Mouse (Mus musculus): Measurements from ENCODE around the gene Atp6v1g3. TPM values are rescaled to one million over a fixed set of nuclear protein-coding genes. Genes with fewer than 3 reads are reported as not detected.

Atp6v1g3 gene
- polyA plus RNA-seq, 1 experiment from 2014 or later: not detected

DNA sequence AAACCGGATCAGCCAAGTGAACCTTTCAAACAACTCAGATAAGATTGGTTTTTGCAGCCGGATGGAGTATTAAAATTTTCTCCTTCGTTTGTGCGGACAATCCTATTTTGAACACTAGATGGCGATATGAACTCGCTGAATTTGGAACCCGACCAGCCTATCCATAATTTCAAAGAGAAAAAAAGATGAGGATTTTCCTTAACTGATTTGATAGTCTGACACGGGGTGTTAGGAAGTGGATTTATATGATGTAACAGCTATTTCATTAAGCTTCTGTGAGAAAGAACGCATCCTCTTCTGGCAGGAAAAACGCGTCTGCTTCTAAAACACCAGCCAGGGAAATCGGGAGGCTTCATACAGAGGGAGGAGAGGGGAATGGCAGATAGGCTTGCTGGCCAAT lies 54.8 kb downstream of the Atp6v1g3 start:
- Histone ChIP-seq H3K36me3 (replicated peaks) (no peaks in the 10 kb centered on the region), H3K27me3 (replicated peaks; ENCODE audit: low read depth, poor library complexity, severe bottlenecking) (no peaks in the 10 kb centered on the region), H3K4me3 (no peak overlapping the region), H3K27ac (replicated peaks) (no peak overlapping the region), H3K4me1 (peaks cover 6% of the 10 kb centered on the region), H3K9me3 (no peaks in the 10 kb centered on the region)
- WGBS: 22% methylated on average over 12 of the region's 12 CpGs
- no peak for DNase-seq (ENCODE audit: low spot score)

GRCm38 (mm10) chr1:138330556-138330955 lies 57.0 kb downstream of the Atp6v1g3 start:
- 88% methylated on average over 2 of the region's 2 CpGs for WGBS
- Histone ChIP-seq H3K9me3 (no peaks in the 10 kb centered on the region), H3K4me1 (peaks cover 6% of the 10 kb centered on the region), H3K4me3 (no peak overlapping the region), H3K27ac (replicated peaks) (no peak overlapping the region), H3K27me3 (replicated peaks; ENCODE audit: low read depth, poor library complexity, severe bottlenecking) (no peaks in the 10 kb centered on the region), H3K36me3 (replicated peaks) (no peaks in the 10 kb centered on the region)
- DNase-seq (ENCODE audit: low spot score): no peak

DNA sequence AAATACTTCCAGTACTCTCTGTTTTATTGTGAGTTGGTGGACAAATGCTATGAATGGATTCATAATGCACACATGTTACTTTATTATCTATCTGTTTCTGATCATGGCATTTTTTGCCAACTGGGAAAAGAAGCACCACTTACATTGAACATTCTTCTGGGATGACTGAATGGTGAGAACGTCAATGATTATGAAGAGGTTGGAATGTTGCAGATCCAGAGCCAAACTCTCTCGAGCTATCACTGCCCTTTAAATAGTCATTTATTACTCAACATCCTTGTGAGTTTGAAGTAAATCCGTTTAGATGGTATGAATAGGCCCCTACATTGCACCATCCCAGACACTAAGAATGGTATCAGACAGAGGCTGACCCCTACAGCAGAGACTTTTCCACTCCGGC lies 58.1 kb downstream of the Atp6v1g3 start:
- H3K4me3 ChIP-seq: no peak overlapping the region
- H3K27ac ChIP-seq (replicated peaks): no peak overlapping the region
- 75% methylated on average over 4 of the region's 4 CpGs for WGBS
- H3K9me3 ChIP-seq: no peaks in the 10 kb centered on the region
- no peaks in the 10 kb centered on the region for H3K36me3 ChIP-seq (replicated peaks)
- no peak for DNase-seq (ENCODE audit: low spot score)
- H3K27me3 ChIP-seq (replicated peaks; ENCODE audit: low read depth, poor library complexity, severe bottlenecking): no peaks in the 10 kb centered on the region
- H3K4me1 ChIP-seq: no peaks in the 10 kb centered on the region

- 84% methylated on average over 2 of the region's 2 CpGs for WGBS
- Histone ChIP-seq H3K4me3 (no peak overlapping the region), H3K27ac (replicated peaks) (no peak overlapping the region), H3K4me1 (no peaks in the 10 kb centered on the region), H3K27me3 (replicated peaks; ENCODE audit: low read depth, poor library complexity, severe bottlenecking) (no peaks in the 10 kb centered on the region), H3K9me3 (no peaks in the 10 kb centered on the region), H3K36me3 (replicated peaks) (no peaks in the 10 kb centered on the region)
- no peak for DNase-seq (ENCODE audit: low spot score)
These were observed 61.2 kb downstream of the Atp6v1g3 start for GRCm38 (mm10) chr1:138334701-138335100.

GRCm38 (mm10) chr1:138337417-138337816 lies 63.9 kb downstream of the Atp6v1g3 start:
- Histone ChIP-seq H3K4me3 (no peak overlapping the region), H3K27me3 (replicated peaks; ENCODE audit: low read depth, poor library complexity, severe bottlenecking) (no peaks in the 10 kb centered on the region), H3K27ac (replicated peaks) (no peak overlapping the region), H3K9me3 (no peaks in the 10 kb centered on the region), H3K4me1 (no peaks in the 10 kb centered on the region), H3K36me3 (replicated peaks) (no peaks in the 10 kb centered on the region)
- WGBS: 84% methylated on average over 2 of the region's 2 CpGs
- no peak for DNase-seq (ENCODE audit: low spot score)

Other genes with a start within 250 kb of the Atp6v1g3 start
- 1.6 and 1.8 TPM in 2 replicates for gene Ptprc, start 98.0 kb upstream of the Atp6v1g3 start, polyA plus RNA-seq (2016; fragmentation: Nextera tagmentation; extraction: Ambion mirVana)